Mouse (Mus musculus) erythroblast, adult 5-6 weeks (primary cell): ENCODE results near the gene Gm11239. TPM values are rescaled to one million over a fixed set of nuclear protein-coding genes. Genes with fewer than 3 reads are reported as not detected.
"Not testable (repeated sequence)": the region's sequence is repeated elsewhere in the genome, so short reads cannot be mapped to it uniquely, and the experiment has no call there.

Source experiments
- ATAC-seq: replicated peaks from 2 replicates; pipeline ENCODE4 v1.8.0; 2016; ENCODE audit warnings: moderate number of reproducible peaks, mild to moderate bottlenecking, moderate TSS enrichment, inconsistent platforms; ENCODE audit not compliant: poor library complexity, low FRiP score, severe bottlenecking
- total RNA-seq, 2 experiments: library from RNA; stranded (forward) in 1 of 2; stranded (reverse) in 1 of 2; fragments of 150-400 nt in 1 of 2; fragments of 200-764, 138-1000 nt in 1 of 2; gene quantifications; 2 replicates each; pipeline versions ENCODE4 v1.2.3 to v1.2.4; 2015 to 2017; ENCODE audit warnings: low replicate concordance in 2 of 2

Gene Gm11239
- total RNA-seq (2015; ENCODE audit: low replicate concordance) (not detected in 2 replicates), total RNA-seq (2017; ENCODE audit: low replicate concordance) (not detected in 2 replicates)

GRCm38 (mm10) chr4:73668054-73668453 lies at the start of gene Gm11239:
Gm11239 (plus strand) TSS chr4:73668354.
- not testable (repeated sequence) for ATAC-seq

- not testable (repeated sequence) for ATAC-seq
These were observed 45.5 kb upstream of the Gm11239 start, which contains the start of gene Gm11237 for GRCm38 (mm10) chr4:73622684-73623083. Gm11237 (plus strand) TSS chr4:73622984.

GRCm38 (mm10) chr4:73637821-73638220 lies 30.3 kb upstream of the Gm11239 start, which contains the start of gene Gm11236:
Gm11236 (plus strand) TSS chr4:73638121.
- ATAC-seq, result not testable (repeated sequence)

- ATAC-seq, result not testable (repeated sequence)
These were observed 6.3 kb upstream of the Gm11239 start for GRCm38 (mm10) chr4:73661864-73662263.

- not testable (repeated sequence) for ATAC-seq
These were observed 15.1 kb downstream of the Gm11239 start, which contains the start of gene Gm428 for GRCm38 (mm10) chr4:73683216-73683615. Gm428 (plus strand) TSS chr4:73683516.

GRCm38 (mm10) chr4:73718761-73719160 lies 50.6 kb downstream of the Gm11239 start:
- ATAC-seq, result no peak

- no peak for ATAC-seq
These were observed 51.7 kb downstream of the Gm11239 start for GRCm38 (mm10) chr4:73719819-73720218.

Other genes with a start within 250 kb of the Gm11239 start
- not detected in 2 replicates for gene Gm11238, start 60.5 kb upstream of the Gm11239 start, total RNA-seq (2015; ENCODE audit: low replicate concordance)
- gene Gm11238, start 60.5 kb upstream of the Gm11239 start, total RNA-seq (2017; ENCODE audit: low replicate concordance), result not detected in 2 replicates
- not detected in 2 replicates for gene Gm11237, start 45.4 kb upstream of the Gm11239 start, total RNA-seq (2015; ENCODE audit: low replicate concordance)
- not detected in 2 replicates for gene Gm11237, start 45.4 kb upstream of the Gm11239 start, total RNA-seq (2017; ENCODE audit: low replicate concordance)
- not detected in 2 replicates for gene Gm11236, start 30.2 kb upstream of the Gm11239 start, total RNA-seq (2015; ENCODE audit: low replicate concordance)
- not detected in 2 replicates for gene Gm11236, start 30.2 kb upstream of the Gm11239 start, total RNA-seq (2017; ENCODE audit: low replicate concordance)
- not detected in 2 replicates for gene Gm428, start 15.2 kb downstream of the Gm11239 start, total RNA-seq (2015; ENCODE audit: low replicate concordance)
- not detected in 2 replicates for gene Gm428, start 15.2 kb downstream of the Gm11239 start, total RNA-seq (2017; ENCODE audit: low replicate concordance)
- not detected in 2 replicates for gene Rasef, start 122.6 kb downstream of the Gm11239 start, total RNA-seq (2015; ENCODE audit: low replicate concordance)
- not detected in 2 replicates for gene Rasef, start 122.6 kb downstream of the Gm11239 start, total RNA-seq (2017; ENCODE audit: low replicate concordance)
- gene Gm11758, start 207.9 kb downstream of the Gm11239 start, total RNA-seq (2015; ENCODE audit: low replicate concordance), result not detected in 2 replicates
- gene Gm11758, start 207.9 kb downstream of the Gm11239 start, total RNA-seq (2017; ENCODE audit: low replicate concordance), result not detected in 2 replicates
- gene Gm11757, start 222.8 kb downstream of the Gm11239 start, total RNA-seq (2015; ENCODE audit: low replicate concordance), result not detected in 2 replicates
- not detected in 2 replicates for gene Gm11757, start 222.8 kb downstream of the Gm11239 start, total RNA-seq (2017; ENCODE audit: low replicate concordance)
- gene Gm13871, start 237.6 kb downstream of the Gm11239 start, total RNA-seq (2015; ENCODE audit: low replicate concordance), result not detected in 2 replicates
- gene Gm13871, start 237.6 kb downstream of the Gm11239 start, total RNA-seq (2017; ENCODE audit: low replicate concordance), result not detected in 2 replicates